Mouse (Mus musculus) brain, embryonic 14.5 days (tissue): Measurements from ENCODE around the gene Gm11115. TPM values are rescaled to one million over a fixed set of nuclear protein-coding genes. Genes with fewer than 3 reads are reported as not detected.

ENCODE experiments used
- DNase-seq: peaks from one replicate; pipeline ENCODE4 v3.0.0-alpha.2; 2011; ENCODE audit warnings: low read depth
- CTCF ChIP-seq: fragments of 200-500 bp; IDR thresholded peaks from 2 replicates; pipeline ENCODE4 v1.5.1; 2012; ENCODE audit warnings: inconsistent platforms, mild to moderate bottlenecking, moderate library complexity, borderline replicate concordance; ENCODE audit not compliant: insufficient read depth, insufficient read length; ENCODE audit errors: extremely low read depth
- POLR2A ChIP-seq: fragments of 200-500 bp; IDR thresholded peaks from 2 replicates; pipeline ENCODE4 v1.6.1; 2012; ENCODE audit warnings: mild to moderate bottlenecking, inconsistent platforms, borderline replicate concordance; ENCODE audit not compliant: poor library complexity, insufficient read depth, insufficient read length, severe bottlenecking; ENCODE audit errors: extremely low read depth
- polyA plus RNA-seq: library from polyadenylated mRNA; depleted of rRNA; stranded (reverse); fragments of >200 nt; gene quantifications from 2 replicates; pipeline ENCODE4 v1.2.3, GENCODE M21; 2012; rRNA removed

The Gm11115 gene
- polyA plus RNA-seq = not detected in 2 replicates

- DNase-seq = no peak
- TF ChIP-seq POLR2A = no peak
Measured at GRCm38 (mm10) chr5:88153999-88154398, at the start of gene Gm11115. Gene Gm11115 (minus strand): TSS chr5:88154099.

- TF ChIP-seq CTCF (no peak), POLR2A (no peak)
- DNase-seq = no peak
Measured at GRCm38 (mm10) chr5:88111430-88111829, 42.5 kb downstream of the Gm11115 start, which contains the start of gene Gm11116. Gene Gm11116 (minus strand): TSS chr5:88111530.

Other genes with a start within 250 kb of the Gm11115 start
- gene Csn3, start 228.5 kb downstream of the Gm11115 start, polyA plus RNA-seq = not detected in 2 replicates
- not detected in 2 replicates for gene 2310003L06Rik, start 184.6 kb downstream of the Gm11115 start, polyA plus RNA-seq
- gene Gm28434, start 184.6 kb downstream of the Gm11115 start, polyA plus RNA-seq = not detected in 2 replicates
- not detected in 2 replicates for gene Cabs1, start 174.7 kb downstream of the Gm11115 start, polyA plus RNA-seq
- not detected in 2 replicates for gene Smr3a, start 151.6 kb downstream of the Gm11115 start, polyA plus RNA-seq
- gene Smr2, start 67.5 kb downstream of the Gm11115 start, polyA plus RNA-seq = not detected in 2 replicates
- not detected in 2 replicates for gene Gm11116, start 42.6 kb downstream of the Gm11115 start, polyA plus RNA-seq
- not detected in 2 replicates for gene Gm7714, start 114.8 kb upstream of the Gm11115 start, polyA plus RNA-seq
- gene Prol1, start 163.2 kb upstream of the Gm11115 start, polyA plus RNA-seq = not detected in 2 replicates
- not detected in 2 replicates for gene Amtn, start 222.0 kb upstream of the Gm11115 start, polyA plus RNA-seq